Mouse (Mus musculus) neural tube, embryonic 15.5 days (tissue): ENCODE measurements at regions not wholly inside any gene's neighbourhood (a gene's known extent, or its start where the extent isn't known, plus 50 kb on each side); places are given as distances from the start of the nearest gene placed in this dataset.

Source experiments
- ATAC-seq: fragments of 200-750 bp; cut with Nextera tagmentation; 2 replicates; pipeline ENCODE4 v1.8.0; 2017; ENCODE audit warnings: mild to moderate bottlenecking, moderate TSS enrichment, moderate library complexity; ENCODE audit not compliant: low FRiP score
- H3K27ac ChIP-seq: fragments of 300-500 bp; sonication (generic); replicated peaks from 2 replicates; pipeline ENCODE4 v1.5.1; 2015; ENCODE audit warnings: mild to moderate bottlenecking, inconsistent platforms
- H3K27me3 ChIP-seq: fragments of 300-500 bp; sonication (generic); replicated peaks from 2 replicates; pipeline ENCODE4 v1.6.1; 2015; ENCODE audit warnings: inconsistent platforms
- H3K36me3 ChIP-seq: fragments of 300-500 bp; sonication (generic); 2 replicates; pipeline ENCODE4 v1.6.1; 2015; ENCODE audit warnings: inconsistent platforms
- H3K4me1 ChIP-seq: fragments of 300-500 bp; sonication (generic); 2 replicates; pipeline ENCODE4 v1.6.1; 2015; ENCODE audit warnings: inconsistent platforms
- H3K4me2 ChIP-seq: fragments of 300-500 bp; sonication (generic); 2 replicates; pipeline ENCODE4 v1.6.1; 2015; ENCODE audit warnings: inconsistent platforms, mild to moderate bottlenecking, moderate library complexity
- H3K4me3 ChIP-seq: fragments of 300-500 bp; sonication (generic); replicated peaks from 2 replicates; pipeline ENCODE4 v1.5.1; 2015; ENCODE audit warnings: mild to moderate bottlenecking, inconsistent platforms
- H3K9ac ChIP-seq: fragments of 300-500 bp; sonication (generic); replicated peaks from 2 replicates; pipeline ENCODE4 v1.6.1; 2015; ENCODE audit warnings: mild to moderate bottlenecking, inconsistent platforms
- H3K9me3 ChIP-seq: fragments of 300-500 bp; sonication (generic); replicated peaks from 2 replicates; pipeline ENCODE4 v1.6.1; 2016; ENCODE audit warnings: inconsistent platforms
- WGBS: fragments of 180-500 bp; shearing (Covaris S2); methylation state at CpG from one replicate; pipeline ENCODE4 v1.1.7; 2015; ENCODE audit warnings: mixed read lengths; 5-methylcytosine and 5-hydroxymethylcytosine counted together

DNA sequence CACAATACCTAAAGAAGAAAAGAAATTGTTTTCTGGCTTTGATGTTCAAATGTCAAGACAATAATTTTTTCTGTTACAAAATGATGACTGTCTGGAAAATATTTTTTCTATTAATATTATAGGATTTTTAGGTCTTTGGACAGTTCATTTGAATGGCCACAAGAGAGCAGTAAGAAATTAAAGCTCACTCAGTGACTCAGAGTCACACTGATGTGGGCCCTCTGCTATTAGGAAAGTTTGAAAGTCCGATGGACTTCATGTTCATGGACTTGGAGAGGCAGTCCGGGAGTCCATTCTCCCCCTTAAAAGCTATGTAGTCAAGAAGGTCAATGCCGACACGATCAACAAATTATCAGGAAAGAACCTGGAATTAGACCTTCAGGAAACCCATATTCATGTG is 657.0 kb downstream of the Mecom start:
- Histone ChIP-seq H3K4me3 (no peak overlapping the region), H3K36me3 (no peaks in the 10 kb centered on the region)

DNA sequence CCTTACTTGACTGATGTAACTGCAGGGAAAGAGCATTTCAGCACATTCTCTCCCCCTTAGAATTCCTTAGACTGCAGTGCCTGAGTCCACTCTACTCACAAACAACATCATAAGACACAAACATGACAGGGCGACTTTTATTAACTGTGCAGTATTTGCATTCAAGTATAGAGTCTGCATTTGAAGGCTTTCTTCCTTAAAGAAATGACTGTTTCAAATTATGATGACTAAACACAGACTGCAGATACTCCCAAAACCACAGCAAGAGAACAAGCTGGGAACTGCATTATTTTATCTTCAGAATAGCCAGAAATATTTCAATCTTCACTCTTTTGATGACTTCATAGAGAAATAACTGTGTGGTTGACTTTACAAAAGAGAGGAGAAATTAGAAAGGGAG is 657.5 kb downstream of the Mecom start:
- no peak overlapping the region for H3K4me3 ChIP-seq
- H3K9me3 ChIP-seq: no peaks in the 10 kb centered on the region
- WGBS: 87% methylated on average over 1 of the region's 1 CpGs
- no peaks in the 10 kb centered on the region for H3K4me1 ChIP-seq
- no peak overlapping the region for H3K4me2 ChIP-seq
- H3K27ac ChIP-seq: no peak overlapping the region
- no peaks in the 10 kb centered on the region for H3K27me3 ChIP-seq
- no peaks in the 10 kb centered on the region for H3K36me3 ChIP-seq
- no peak for ATAC-seq
- H3K9ac ChIP-seq: no peak overlapping the region

More for the DNA sequence above, 657.0 kb downstream of the Mecom start:
- no peak for ATAC-seq
- 86% methylated on average over 4 of the region's 4 CpGs for WGBS
- no peak overlapping the region for H3K27ac ChIP-seq
- H3K9ac ChIP-seq: no peak overlapping the region
- H3K4me1 ChIP-seq: no peaks in the 10 kb centered on the region
- no peak overlapping the region for H3K4me2 ChIP-seq
- no peaks in the 10 kb centered on the region for H3K27me3 ChIP-seq
- H3K9me3 ChIP-seq: no peaks in the 10 kb centered on the region

DNA sequence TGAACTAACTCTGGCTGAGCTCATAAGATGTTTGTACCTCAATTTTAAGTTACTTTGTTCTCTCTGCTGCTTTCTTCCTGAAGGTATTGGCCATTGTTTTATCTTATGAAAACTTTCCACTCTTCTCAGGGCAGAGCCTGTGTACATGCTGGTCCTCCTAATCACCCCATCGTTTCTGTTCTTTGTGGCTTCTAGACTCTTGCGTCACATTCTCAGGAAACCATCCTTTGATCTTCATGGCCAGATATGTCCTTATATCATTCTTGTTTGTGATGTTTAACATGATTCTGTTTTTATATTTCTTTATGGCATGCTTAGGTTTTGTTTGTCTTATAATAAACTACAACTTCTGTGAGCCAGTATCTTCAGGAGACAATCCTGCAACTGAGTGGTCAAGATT is 658.2 kb downstream of the Mecom start:
- WGBS: 82% methylated on average over 2 of the region's 2 CpGs
- ATAC-seq: no peak
- Histone ChIP-seq H3K4me3 (no peak overlapping the region), H3K9ac (no peak overlapping the region), H3K4me2 (no peak overlapping the region), H3K4me1 (no peaks in the 10 kb centered on the region), H3K36me3 (no peaks in the 10 kb centered on the region), H3K27me3 (no peaks in the 10 kb centered on the region), H3K27ac (no peak overlapping the region), H3K9me3 (no peaks in the 10 kb centered on the region)

DNA sequence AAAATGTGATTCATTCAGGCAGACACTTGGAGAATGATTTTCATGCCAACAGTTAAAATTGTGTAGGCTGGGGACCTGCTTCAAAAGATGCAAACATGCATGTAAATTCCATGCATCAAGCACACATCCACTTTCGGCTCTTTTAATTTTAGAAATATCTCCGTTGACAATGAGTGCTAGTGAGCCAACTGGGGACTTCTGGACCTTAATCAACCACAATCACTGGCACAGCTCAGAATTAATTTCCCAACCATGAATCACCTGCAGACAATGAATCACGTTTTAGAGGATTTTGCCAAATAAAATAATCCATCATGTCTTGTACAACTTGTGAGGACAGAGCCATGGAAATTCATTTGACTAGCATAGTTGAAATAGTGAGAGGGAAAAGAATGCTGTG is 667.8 kb downstream of the Mecom start:
- Histone ChIP-seq H3K4me3 (no peak overlapping the region), H3K4me2 (no peak overlapping the region), H3K36me3 (no peaks in the 10 kb centered on the region), H3K4me1 (no peaks in the 10 kb centered on the region), H3K27me3 (no peaks in the 10 kb centered on the region), H3K9me3 (no peaks in the 10 kb centered on the region), H3K27ac (no peak overlapping the region), H3K9ac (no peak overlapping the region)
- ATAC-seq: no peak
- 50% methylated on average over 3 of the region's 3 CpGs for WGBS

DNA sequence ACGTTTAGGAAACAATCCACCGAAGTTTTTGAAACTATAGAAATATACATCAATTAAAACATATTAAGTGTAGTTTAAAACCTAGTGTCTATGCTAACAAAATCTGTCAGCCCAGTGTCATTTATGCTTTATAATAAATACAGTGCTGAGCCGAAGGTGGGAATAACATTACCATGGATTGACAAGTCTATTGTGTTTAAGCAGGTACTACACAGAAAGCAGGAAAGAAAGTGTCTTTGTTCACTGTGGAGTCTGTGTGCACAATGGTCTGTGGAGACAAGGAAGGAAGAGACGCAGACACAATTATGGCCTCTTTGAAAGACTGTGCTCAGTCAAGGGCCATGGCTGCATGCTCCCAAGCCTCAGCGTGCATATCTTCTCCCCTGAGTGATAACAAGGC is 672.0 kb downstream of the Mecom start:
- no peaks in the 10 kb centered on the region for H3K27me3 ChIP-seq
- no peaks in the 10 kb centered on the region for H3K36me3 ChIP-seq
- no peaks in the 10 kb centered on the region for H3K4me1 ChIP-seq
- WGBS: 70% methylated on average over 5 of the region's 5 CpGs
- no peak for ATAC-seq
- no peak overlapping the region for H3K4me3 ChIP-seq
- H3K4me2 ChIP-seq: no peak overlapping the region
- H3K27ac ChIP-seq: no peak overlapping the region
- H3K9me3 ChIP-seq: no peaks in the 10 kb centered on the region
- H3K9ac ChIP-seq: no peak overlapping the region

DNA sequence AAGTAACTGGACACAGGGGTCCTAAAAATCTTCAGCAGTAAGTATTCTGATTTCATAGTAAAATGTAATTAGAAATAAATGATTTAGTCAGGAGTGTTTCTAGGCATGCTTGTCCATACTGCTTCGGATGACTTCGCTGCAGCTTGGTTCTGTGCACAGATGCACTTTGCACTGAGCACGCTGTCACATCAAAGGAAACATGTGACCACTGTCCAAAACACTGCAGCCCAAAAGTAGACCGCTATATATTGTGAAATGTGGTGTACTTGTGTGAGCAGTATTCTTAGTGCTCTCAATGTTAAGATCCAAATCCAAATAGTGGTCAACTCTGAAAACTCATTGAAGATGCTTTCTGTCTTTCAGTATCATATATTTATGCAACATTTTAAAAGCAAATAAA is 685.4 kb downstream of the Mecom start:
- Histone ChIP-seq H3K4me3 (no peak overlapping the region), H3K9me3 (no peaks in the 10 kb centered on the region), H3K9ac (no peak overlapping the region), H3K27ac (no peak overlapping the region), H3K27me3 (no peaks in the 10 kb centered on the region), H3K36me3 (no peaks in the 10 kb centered on the region), H3K4me1 (no peaks in the 10 kb centered on the region), H3K4me2 (no peak overlapping the region)
- WGBS: 93% methylated on average over 4 of the region's 4 CpGs
- ATAC-seq: no peak

DNA sequence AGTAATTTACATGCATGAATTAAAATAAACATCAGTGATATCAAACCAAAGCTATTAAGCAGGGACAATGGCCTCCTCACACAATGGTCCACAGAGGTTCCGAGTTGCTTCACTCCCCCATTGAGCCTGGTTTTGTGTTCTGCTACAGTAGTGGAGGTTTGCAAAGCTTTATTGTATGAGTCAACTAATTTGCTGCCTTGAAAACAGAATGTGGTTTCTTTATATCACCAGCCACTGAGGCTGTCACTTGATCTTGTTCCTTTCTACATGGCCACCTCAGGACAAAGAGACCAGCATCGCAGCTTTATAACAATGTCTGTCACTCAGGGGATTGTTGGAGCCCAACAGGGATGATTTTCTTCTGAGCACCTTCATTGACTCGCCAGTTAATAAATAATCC is 695.3 kb downstream of the Mecom start:
- Histone ChIP-seq H3K4me3 (no peak overlapping the region), H3K36me3 (no peaks in the 10 kb centered on the region), H3K4me2 (no peak overlapping the region), H3K9ac (no peak overlapping the region), H3K4me1 (no peaks in the 10 kb centered on the region), H3K27ac (no peak overlapping the region), H3K27me3 (no peaks in the 10 kb centered on the region), H3K9me3 (no peaks in the 10 kb centered on the region)
- no peak for ATAC-seq
- WGBS: 27% methylated on average over 3 of the region's 3 CpGs

DNA sequence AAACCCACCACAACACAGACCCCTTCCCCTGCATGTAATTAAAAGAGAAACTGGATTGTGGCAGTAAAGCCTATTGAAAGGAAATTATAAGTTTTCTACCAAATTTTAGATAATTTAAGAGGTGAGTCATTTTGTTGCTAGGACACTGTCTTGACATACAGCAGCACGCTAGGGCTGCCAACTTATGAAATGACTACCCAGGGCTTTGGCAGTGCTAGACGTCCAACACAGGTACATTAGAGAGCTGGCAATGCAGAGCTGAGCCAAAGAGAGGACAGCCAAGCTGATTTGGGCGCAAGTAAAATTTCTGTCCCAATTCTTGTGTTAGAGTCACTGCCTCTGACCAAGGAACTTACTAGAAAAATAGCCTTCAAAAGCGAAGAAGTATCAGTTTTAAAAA is 712.4 kb downstream of the Mecom start:
- 80% methylated on average over 4 of the region's 4 CpGs for WGBS

DNA sequence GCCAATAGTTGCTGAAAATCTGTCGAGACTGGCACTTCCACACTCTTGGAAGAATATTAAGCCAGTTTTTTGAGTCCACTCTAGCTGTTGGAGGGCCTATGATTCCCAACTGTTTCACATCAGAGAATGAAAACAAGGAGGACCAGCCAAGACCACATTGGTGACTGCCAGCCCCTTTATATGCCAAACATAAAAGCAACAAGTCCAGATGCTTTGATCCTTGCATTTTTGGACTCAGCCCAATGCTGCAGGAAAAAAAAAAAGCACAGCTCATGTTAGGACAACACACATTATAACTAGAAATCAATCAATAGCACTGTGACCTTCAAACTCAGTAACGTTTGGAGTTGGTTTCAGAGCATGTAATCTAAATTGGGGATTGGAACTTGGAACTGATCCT is 712.9 kb downstream of the Mecom start:
- H3K27me3 ChIP-seq: no peaks in the 10 kb centered on the region
- H3K27ac ChIP-seq: no peak overlapping the region
- 59% methylated on average over 2 of the region's 2 CpGs for WGBS
- H3K9me3 ChIP-seq: no peaks in the 10 kb centered on the region
- no peak overlapping the region for H3K4me3 ChIP-seq
- ATAC-seq: no peak
- H3K9ac ChIP-seq: no peak overlapping the region
- no peak overlapping the region for H3K4me2 ChIP-seq
- no peaks in the 10 kb centered on the region for H3K4me1 ChIP-seq
- H3K36me3 ChIP-seq: no peaks in the 10 kb centered on the region

More for the DNA sequence above, 712.4 kb downstream of the Mecom start:
- Histone ChIP-seq H3K9me3 (no peaks in the 10 kb centered on the region), H3K27ac (no peak overlapping the region), H3K36me3 (no peaks in the 10 kb centered on the region), H3K4me3 (no peak overlapping the region), H3K4me2 (no peak overlapping the region), H3K4me1 (no peaks in the 10 kb centered on the region), H3K27me3 (no peaks in the 10 kb centered on the region), H3K9ac (no peak overlapping the region)
- no peak for ATAC-seq

DNA sequence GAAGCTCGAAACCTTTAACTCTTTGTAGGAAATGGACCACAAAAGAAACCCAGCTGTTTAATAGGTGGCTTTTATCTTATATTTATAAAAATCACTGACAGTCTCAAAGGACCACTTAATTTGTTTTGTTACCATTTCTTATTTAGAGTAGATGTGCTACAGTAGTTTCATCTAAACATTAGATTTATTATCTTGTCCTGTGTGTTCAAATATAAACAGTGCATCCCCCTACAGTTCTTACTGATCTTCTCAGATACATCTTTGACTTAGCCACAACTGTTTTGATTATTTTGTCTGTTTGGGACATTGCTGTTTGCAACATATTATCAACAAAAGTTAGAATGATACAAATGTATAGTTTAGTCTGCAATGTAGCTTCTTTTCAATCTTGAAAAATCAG is 716.5 kb downstream of the Mecom start:
- 63% methylated on average over 1 of the region's 1 CpGs for WGBS
- ATAC-seq: no peak
- no peaks in the 10 kb centered on the region for H3K9me3 ChIP-seq
- no peak overlapping the region for H3K9ac ChIP-seq
- H3K27ac ChIP-seq: no peak overlapping the region
- no peak overlapping the region for H3K4me3 ChIP-seq
- no peaks in the 10 kb centered on the region for H3K4me1 ChIP-seq
- H3K27me3 ChIP-seq: no peaks in the 10 kb centered on the region
- H3K36me3 ChIP-seq: no peaks in the 10 kb centered on the region
- no peak overlapping the region for H3K4me2 ChIP-seq

DNA sequence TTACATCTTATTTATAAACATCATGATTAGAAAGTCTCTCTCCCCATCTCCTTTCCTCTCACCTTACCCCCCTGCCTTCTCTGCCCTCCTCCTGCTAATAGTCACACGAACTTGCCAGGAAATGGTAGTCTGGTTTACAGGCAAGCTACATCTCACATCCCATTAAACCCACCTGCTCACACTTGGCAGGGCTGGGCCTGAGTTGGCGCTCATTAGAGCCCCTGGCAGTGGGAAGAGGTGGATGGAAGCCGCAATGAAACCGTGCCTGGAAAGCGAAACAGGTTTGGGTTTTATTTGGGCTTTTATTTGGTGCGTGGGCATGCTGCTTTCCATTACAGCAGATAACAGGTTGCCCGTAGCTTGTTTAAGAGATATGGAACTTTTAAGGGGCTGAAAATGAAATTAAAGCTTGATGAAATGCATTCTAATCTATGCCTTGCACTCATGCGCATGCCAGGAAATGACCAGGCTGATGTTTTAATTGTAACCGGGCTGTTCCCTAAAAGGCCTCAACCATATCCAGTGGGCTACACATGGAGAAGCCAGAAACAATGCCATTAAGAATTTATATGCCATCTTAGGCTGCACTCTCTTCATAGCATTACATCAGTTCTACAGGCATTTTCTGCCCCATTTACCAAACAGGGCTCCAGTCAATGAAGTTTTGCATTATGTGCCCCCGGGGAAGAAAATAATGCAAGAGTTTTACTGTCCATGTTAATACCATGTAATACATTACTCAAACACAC is 725.0 kb downstream of the Mecom start:
- ATAC-seq: peak; percentile 78; the same call in 1 of the 2 replicates
- Histone ChIP-seq H3K27ac (no peak overlapping the region), H3K4me3 (no peak overlapping the region), H3K36me3 (no peaks in the 10 kb centered on the region), H3K4me1 (0 out of 2 replicates have a peak, but pooled peaks cover 3% of the 10 kb centered on the region), H3K27me3 (no peaks in the 10 kb centered on the region), H3K9me3 (no peaks in the 10 kb centered on the region), H3K4me2 (no peak overlapping the region), H3K9ac (no peak overlapping the region)
- WGBS: 74% methylated on average over 10 of the region's 10 CpGs

DNA sequence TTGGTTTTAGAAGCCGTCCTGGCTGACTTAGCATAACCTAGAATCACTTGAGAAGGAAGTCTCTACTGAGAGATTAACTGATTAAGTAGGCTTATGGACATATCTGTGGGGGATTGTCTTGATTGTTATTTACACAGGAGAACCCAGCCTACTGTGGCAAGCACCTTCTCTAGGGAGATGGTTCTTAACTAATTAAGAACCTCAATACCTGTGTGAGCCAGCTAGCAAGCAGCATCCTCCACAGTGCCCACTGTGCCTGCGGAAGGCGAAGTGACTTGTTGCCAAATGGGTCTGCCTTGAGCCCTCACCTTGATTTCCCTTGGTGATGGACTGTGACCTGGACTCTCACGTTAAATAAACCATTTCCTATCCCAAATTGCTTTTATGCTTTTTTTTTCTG is 730.8 kb downstream of the Mecom start:
- Histone ChIP-seq H3K9me3 (no peaks in the 10 kb centered on the region), H3K4me2 (no peak overlapping the region), H3K9ac (no peak overlapping the region), H3K27me3 (no peaks in the 10 kb centered on the region), H3K4me1 (no peaks in the 10 kb centered on the region), H3K36me3 (no peaks in the 10 kb centered on the region), H3K27ac (no peak overlapping the region), H3K4me3 (no peak overlapping the region)
- no peak for ATAC-seq
- WGBS: 85% methylated on average over 4 of the region's 4 CpGs
